Mouse (Mus musculus): ENCODE data around the gene Pus3.
A peak's percentile ranks its signal among the peaks of the same experiment; 100 is the strongest.

Gene Pus3

DNA sequence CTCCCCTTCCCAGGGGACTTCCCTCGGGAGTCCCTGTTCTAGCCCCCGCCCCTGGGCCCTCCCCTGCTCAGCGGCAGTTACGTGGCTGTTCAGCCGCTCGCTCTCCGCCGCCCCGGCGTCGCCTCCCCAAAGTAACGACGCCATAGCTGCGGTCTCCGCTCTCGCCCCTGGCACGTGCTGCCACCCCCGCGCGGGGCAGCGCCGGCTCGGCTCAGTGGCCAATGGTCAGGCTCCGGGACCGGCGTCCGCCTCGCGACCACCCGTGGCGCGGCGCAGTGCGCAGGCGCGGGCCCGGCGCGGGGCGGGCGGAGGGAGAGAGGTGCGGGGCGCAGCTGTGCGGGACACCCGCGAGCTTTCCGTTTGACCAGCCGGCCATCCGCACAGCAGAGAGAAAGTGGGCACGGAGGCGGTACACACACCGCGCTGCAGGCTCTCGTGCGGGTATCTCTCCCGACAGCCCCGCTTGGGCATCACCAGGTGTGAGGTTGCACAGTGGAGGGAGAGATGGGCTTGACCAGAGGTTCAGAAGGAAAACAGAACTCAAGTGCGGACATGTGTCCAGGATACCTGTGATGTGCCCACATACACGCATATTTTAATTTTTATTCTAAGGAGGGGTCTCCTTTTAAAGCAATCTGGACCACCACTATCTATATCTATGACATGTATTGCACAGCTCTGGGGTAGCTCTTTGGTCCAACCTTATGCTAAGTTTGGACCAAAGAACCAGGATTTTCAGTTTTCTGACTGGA is at the start of gene Pus3, which contains the start of gene Ddx25:
Pus3 (plus strand) TSS at position 339 of the 752 bp plus-strand sequence.
Ddx25 (minus strand) TSS at position 272 of the 752 bp plus-strand sequence.
- peak; percentile 40 for DNase-seq

DNA sequence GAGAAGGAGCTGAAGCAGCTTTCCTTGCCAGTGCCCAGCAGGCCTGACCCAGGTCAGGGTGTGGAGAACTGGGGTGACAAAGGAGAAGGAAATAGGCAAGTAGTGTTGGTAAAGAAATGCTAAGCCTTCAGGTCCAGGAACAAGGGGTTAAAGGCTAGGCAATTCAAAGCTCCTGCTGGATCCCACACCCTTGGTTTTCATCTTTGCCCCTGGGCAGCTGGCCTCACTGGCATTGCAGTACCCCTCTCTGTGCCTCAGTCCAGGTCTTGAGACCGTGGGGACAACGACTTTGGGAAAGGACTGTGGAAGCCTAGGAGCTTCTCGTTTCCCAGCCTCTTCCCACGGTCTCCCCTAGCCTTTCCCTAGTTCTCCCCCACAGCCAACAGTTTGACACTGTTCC is 44.5 kb upstream of the Pus3 start:
- DNase-seq, result no peak

DNA sequence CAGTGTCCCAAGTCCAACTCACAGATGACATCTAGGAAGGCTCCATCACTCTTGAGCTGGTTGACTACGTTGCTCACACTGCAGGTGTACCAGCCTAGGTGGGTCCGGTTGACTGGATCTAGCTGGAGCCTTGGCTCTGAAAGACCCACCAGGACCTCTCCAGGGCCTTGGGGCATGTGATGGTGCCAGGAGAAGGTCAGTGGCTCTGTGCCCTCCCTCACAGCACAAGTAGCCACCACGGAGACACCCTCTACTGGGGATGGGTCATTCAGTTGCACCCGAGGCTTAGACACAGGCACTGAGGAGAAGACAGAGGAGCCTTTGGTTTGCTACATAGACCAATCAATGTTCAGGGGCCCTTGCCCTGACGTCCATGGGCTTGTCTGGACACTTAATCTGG is 42.2 kb upstream of the Pus3 start:
- no peak for DNase-seq

DNA sequence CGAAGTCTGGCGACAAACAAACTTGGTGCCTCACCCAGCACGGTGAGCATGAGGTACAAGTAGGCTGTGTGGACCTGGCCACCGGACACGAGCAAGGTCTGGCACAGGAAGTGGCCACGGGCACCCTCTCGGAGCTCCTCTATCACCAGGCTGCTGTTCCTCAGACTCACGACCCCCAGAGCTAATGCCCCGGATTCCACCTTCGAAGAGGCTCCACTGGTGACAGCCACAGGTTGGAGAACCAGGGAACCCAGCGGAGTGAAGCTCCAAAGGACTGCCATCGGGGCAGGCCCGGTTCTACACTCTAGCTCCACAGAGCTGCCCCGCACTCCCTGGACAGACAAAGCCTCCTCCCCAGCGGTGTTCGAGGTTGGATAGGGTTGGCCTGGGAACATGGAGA is 41.7 kb upstream of the Pus3 start:
- no peak for DNase-seq

DNA sequence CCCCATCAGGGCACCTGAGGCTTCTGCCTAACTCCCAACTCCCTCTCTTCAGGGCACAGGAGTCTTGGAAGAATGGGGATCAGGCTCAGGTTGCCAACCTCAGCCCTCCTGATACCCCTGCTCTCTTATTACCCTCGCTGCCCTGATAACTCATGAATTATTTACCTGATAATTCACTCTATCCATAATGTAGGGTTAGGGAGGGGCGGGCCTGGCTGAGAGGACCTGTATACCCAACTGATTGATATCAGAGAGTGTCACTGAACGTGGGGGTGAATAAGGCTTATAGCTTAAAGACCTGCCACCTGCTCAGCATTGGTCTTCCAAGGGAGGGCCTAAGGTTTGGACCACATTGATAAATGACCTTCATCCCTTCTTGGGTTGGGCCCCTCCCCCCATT is 40.2 kb upstream of the Pus3 start, which contains the start of gene Gm1113:
Gm1113 (minus strand) TSS at position 101 of the 400 bp plus-strand sequence.
- DNase-seq, result no peak

DNA sequence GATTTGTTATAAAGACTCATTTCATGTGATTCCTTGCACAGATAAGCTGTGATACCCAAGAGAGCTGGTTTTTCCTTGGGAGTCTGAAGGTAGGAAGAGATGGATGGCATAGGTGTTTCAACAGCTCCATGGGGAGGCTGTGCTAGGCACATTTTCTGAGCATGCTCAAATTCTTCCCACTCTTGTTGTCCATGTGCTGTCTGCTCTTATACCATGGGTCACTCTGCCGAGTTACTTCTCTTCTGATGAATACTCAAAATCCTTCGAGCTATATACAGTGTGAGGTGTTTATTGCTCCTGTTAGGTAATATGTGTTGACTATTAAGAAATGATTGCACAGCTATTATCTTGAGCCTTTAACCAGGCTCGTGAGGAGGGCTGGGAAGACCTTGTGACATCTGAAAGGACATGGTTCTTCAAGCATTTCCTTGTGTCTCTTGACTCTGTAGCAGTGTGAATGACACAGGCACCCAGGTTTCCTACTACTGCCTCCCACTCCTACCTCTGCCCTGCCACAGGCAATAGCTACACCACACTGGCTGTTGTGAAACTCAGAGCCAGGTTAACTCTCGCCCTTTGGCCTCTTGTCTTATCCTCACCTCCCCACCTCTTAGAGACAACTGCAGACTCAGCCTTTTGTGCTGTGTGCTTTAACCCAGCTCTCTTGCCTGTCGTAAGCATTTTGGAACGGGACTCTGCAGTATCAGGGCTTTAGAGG is 37.6 kb upstream of the Pus3 start:
- no peak for DNase-seq

DNA sequence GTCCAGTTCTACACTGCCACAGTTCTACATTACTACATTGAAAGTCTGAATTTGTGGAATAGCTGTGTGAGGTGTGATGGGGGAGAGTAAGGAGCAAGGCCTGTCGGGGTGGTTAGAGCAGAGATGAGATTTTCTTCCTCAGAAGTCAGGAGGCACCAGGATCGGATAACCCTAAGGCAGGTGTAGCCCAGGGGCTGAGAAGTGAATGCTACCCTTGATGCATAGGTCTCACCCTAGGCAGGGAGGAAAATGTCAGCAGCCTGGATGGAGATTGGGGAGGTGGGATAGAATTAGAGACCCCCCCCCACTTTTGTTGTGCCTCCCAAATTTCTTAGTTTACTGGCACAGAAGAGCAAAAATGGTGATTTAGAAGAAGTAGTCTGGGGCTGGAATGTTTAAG is 36.2 kb upstream of the Pus3 start:
- no peak for DNase-seq

DNA sequence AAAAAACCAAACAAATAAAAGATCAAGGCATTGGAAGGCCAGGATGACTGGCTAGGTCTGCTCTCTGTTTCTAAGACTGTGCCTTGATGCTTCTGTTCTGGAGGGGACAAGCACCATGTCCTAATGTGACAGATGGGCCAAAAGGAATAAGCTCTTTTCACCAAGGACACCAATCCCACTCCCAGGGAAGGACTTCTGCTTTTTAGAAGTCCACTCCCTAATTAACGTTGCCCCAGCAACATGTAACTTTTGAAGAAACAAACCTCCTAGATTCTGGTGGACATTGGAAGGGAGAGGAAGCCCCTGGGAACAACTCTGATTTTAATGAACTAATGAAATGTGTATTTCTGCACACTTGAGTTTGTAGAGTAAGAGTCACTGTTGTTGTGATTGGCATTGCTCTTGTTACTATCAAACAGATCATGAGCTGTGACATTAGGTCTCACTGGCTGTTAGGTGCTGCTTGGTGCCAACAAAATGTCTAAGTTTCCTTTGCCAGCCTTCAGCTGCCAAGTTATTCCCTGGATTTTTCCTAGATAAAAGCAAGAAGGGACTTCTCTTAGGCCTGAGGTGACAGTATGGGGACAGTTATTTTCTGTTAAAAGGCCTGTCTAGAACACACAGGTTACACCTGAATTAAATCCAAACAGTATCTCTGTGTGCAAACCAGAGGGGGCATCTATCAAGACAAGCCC is 35.4 kb upstream of the Pus3 start:
- DNase-seq, result no peak

DNA sequence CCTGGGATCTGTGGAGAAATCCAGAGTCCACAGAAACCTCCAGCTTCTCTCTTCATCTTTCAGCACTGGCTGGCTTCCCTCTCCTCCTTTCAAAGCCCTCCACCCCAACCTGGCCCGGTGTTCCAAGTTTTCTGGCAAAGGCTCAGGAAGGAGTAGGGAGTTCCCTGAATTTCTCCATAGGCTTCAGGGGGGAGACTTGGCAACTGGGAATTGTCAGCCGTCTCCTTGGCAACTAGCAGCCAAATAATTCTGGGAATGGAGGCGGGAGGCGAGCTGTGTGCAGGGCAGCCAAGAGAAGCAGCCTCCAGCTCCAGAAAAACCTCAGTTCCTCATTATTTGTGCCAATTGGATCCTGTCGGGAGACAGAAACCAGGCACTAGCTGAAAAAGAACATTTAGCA is 34.9 kb upstream of the Pus3 start:
- DNase-seq, result no peak

DNA sequence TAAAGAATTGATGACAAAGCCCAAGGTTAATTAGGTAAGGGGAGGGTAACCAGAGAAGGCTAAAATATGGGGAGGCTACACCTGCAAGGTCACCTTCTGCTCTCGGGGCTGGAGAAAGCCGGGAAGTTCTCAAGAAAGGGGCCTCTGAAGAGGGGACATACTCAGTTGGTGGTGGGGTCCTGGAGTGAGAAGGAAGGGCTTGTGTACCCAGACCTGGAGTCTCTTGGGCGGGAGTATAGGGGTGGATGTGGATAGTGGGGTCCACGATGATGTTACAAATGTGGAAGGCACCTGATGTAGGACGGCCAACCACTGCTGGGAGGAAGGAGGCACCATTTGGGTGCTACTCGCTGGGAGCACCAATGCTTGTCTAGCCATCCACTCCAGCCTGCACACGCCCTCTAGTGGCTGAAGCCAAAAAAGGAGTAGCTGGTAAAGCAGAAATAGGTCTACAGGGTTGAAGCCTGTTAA is 34.4 kb upstream of the Pus3 start:
- peak; percentile 66 for DNase-seq

DNA sequence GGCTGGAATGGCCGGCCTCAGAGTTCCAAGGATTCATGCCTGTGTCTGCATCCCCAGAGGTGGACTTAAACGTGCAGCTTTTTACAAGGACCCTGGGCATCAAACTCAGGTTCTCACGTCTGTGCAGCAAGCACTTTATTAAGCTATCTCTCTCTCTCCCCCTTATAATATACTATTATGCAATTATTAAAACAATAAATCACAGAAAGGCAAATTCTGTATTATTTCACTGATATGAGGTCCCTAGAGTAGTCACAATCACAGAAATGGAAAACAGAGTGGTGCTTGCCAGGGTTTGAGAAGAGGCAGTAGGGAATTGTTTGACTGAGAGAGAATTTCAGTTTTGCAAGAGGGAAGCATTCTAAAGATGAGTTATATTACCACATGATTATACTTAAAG is 29.3 kb upstream of the Pus3 start:
- no peak for DNase-seq

DNA sequence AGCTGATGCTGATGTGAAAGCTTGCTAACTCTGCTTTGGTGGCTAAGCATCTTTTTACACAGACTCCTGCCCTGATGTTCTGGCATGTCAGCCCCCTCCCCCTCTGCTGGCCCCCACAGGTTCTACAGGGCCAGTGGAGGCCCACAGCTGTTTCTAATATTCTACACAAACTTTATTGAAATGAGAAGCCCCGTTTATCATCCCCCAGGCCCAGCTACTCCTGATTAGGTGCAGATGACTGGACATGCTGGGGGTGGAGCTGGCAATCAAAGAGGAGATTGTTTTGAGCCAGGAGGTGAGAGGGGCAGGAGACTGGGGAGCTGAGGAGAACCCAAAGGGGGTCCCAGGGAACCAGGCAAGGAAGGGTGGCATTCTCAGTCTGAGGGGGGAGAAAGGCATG is 28.6 kb upstream of the Pus3 start:
- DNase-seq, result no peak

DNA sequence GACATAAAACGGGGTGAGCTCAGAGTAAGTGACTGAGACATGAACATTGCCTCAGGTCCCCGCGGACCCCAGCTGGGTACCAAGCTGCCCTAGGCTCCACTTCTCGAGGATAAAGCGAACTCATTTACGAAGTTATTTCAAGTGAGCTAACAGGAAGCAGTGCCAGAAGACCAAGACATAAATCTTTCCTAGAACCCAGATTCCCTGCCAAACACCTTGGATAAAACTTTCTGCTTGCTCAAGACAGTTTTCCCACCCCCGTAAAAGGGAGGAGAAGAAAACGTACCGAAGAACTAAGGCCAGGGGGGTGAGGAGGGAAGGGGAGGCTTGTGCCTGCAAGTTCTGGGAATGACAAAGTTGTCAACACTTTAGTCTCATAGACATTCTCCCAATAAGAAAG is 25.1 kb upstream of the Pus3 start:
- no peak for DNase-seq

DNA sequence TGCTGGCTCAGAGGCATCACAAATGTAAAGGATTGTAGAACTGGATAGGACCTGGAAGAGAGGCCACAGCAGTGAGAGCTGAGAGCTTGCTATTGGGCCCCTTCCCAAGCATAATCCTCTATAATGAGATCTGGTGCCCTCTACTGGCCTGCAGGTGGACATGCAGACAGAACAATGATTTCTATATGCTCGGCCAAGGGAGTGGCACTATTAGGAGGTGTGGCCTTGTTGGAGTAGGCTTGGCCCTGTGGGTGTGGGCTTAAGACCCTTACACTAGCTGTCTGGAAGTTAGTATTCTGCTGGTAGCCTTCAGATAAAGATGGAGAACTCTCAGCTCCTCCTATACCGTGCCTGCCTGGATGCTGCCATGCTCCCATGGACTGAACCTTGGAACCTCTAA is 23.3 kb upstream of the Pus3 start:
- peak; percentile 43 for DNase-seq

DNA sequence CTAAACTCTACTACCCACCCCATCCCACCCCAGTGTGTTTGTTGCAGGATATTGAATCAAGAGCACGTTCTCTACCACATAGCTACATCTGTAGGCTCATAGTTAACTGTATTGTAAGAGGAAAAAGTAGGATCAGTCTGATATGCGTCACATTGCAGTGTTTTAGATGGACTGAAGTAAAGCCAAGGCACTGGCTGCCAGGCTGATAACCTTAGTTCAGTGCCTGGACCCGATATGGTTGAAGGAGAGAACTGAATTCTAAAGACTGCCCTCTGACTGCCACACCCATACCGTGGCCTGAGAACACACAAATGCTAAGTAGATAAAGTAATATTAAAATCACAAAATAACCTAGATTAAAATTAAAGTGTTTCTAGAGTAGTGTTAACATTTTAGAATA is 22.5 kb upstream of the Pus3 start:
- no peak for DNase-seq

DNA sequence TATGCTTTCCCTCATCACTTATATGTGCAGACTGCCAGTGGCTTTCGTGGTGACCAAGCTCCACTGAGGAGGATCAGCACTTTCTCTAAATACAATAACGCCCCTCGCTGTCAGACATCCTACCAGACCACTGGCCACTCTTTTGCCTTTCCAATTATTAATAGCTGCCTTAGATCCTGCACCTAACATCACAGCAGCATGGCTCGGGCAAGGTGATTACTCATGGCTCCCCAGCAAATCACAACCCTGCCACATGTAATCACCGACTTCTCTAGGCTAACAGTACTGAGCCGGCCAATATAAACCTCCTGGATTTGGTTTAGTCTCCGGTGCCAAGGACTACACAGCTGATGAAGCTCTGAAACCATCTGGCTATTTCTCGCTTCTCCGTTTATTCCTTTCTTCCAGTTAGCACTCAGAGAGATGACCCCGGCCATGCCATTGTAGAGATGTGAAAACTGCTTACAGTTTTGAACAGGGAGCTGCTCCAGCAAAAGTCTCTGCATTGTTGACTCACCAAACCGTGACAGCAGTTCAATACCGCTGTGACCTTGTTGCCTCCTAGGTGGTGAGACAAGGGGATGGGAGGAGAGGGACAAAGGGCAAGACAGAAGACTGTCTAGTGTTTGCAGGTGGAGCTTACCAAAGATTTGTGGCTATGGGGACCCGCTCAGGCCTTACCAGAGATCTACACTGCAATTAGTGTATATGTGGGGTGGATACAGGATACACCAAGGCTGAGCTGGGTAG is 19.2 kb upstream of the Pus3 start:
- DNase-seq, result no peak

DNA sequence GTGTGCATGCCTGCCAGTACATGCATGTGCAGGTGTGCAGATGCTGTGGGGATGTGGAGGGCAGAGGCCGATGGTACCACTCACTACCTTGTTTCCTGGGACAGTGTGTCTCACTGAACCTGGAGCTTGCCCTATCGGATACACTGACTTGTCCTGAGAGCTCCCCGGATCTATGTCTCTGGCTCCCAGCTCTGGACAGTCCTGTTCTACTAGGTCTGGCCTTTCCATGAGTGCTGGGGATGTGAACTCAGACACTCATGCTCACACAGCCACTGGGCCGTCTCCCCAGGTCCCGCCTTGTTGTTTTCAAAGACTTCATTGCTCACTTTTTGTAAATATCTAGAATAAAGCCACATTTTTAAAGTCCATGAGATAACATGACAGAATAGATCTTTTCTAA is 17.4 kb upstream of the Pus3 start:
- no peak for DNase-seq

DNA sequence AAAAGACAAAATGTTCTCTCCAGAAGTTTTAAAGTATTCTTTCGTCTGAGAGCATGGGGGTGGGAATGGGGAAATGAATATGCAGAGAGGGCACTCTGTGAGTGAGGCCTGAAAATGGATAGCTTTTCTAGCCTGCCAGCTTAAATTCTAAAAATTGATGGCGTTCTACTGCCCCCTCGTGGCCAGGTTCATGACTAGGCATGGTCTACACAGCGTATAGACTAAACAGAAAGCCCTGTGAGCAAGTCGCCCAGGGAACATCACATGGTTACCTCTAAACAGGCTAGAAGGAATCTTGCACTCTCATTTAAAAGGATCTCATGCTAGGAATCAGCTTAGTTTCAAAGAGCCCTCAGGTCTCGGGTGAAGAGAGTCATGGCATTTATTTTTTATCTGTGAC is 16.9 kb upstream of the Pus3 start:
- DNase-seq, result peak; percentile 77

DNA sequence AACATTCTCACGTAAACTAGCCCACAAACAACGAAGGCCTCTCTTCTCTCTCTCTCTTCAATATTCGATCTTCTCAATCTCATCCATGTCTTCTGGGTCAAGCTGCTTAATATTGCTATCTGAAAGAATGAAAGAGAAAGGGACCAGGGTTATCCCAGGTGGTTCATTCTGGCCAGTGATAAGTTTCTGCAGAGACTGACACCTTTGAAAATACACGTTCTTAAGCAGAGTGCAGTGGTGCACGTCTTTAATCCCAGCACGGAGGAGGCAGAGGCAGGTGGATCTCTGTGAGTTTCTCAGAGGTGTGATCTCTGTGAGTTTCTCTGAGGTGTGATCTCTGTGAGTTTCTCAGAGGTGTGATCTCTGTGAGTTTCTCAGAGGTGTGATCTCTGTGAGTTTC is 16.5 kb upstream of the Pus3 start:
- no peak for DNase-seq

DNA sequence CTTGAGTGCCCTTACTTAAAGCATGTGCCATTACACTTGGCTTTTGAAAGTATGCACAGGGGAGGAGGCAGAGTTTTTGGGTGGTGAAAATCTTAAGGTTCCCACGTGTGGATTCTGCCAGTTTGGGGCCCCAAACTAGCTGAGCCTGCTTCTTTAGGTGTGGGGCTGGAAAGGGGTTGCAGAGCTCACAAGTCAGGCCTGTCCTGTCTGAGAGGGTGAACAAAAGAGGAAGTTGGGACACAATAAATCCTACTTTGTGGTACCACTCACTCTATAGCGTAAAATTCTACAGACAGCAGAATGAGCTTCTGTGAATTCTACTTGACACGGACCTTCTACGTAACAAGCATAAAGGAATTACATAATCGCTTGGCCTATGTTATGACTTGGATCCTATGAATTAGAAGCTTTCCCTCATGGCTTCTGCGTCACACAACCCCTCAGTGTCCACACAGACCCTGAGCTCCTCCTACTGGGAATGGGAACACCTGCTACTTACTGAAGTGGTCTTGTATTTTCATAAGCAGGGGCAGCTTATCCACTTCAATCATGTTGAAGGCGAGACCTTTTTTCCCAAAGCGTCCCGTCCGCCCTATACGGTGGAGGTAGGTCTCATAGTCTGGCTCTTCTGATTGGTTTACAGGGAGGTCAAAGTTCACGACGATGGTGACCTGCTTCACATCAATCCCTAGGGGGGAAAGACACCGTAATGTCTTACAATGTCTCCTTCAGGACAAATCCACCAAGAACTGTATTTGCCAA is 15.1 kb upstream of the Pus3 start:
- no peak for DNase-seq

DNA sequence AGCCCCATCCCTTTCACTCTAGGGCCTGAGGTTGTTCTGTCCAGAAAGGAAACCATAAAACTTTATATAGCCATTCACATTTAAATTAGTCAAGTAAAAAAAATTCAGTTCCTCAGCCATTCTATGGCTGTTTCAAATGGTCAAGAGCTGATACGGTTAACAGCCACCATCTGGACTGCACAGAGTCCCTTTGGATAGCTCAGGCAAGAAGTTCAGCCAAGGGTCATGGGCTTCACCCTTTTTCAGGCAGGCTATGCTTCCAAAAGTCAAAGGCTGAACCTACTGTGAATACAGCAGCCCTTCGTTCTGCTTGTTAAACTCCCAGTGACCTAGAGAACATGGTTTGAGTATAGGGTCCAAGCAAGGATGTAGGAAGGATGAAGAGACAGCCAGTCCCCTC is 13.7 kb upstream of the Pus3 start:
- no peak for DNase-seq

DNA sequence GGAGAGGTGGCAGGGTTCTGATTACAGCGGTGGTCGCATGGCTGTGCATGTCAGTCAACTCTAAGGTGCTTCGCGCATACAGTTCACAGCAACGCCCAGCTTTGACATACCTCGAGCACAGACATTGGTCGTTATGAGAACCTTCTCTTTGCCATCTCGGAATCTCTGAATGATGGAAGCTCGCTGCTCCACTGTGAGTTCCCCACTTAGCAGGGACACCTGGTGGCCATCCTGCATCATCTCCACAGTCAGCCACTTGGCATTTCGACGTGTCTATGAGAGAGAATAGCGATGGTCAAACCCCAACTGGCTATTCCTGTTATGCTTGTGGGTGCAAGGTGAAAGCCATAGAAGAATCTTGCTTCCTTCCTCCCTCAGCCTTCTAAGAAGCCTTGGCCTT is 12.7 kb upstream of the Pus3 start:
- no peak for DNase-seq
